Mouse (Mus musculus): ENCODE measurements around the gene Ube2l3. TPM values are rescaled to one million over a fixed set of nuclear protein-coding genes. Genes with fewer than 3 reads are reported as not detected.
"Not testable (repeated sequence)": the region's sequence is repeated elsewhere in the genome, so short reads cannot be mapped to it uniquely, and the experiment has no call there.

The Ube2l3 gene
- polyA plus RNA-seq, 1 experiment from 2014 or later = 278 TPM

- no peak; the same call in 1 of the 2 replicates for TF ChIP-seq CTCF (IDR thresholded peaks at IDR 0.05; ENCODE audit: low read depth)
- TF ChIP-seq EP300 (optimal IDR thresholded peaks at IDR 0.05) = no peak
- Histone ChIP-seq H3K27ac (replicated peaks) (peak within 1 kb of the TSS; percentile 97), H3K9ac (ENCODE audit: low read length) (peak within 1 kb of the TSS; percentile 97), H3K27me3 (ENCODE audit: control insufficient read depth, insufficient read depth, low read length) (no peaks in the 10 kb centered on the region), H3K4me1 (replicated peaks; ENCODE audit: control insufficient read depth, insufficient read depth) (peaks cover 14% of the 10 kb centered on the region), H3K4me2 (replicated peaks; ENCODE audit: low read depth) (peak within 1 kb of the TSS; percentile 98), H3K9me3 (ENCODE audit: control insufficient read depth, low read length) (no peaks in the 10 kb centered on the region), H3K36me3 (ENCODE audit: control insufficient read depth, insufficient read depth, low read length) (no peaks in the 10 kb centered on the region), H3K4me3 (ENCODE audit: low read depth, low read length) (peak within 1 kb of the TSS; percentile 97)
- 4% methylated on average over 55 of the region's 59 CpGs for WGBS
- ATAC-seq (ENCODE audit: low FRiP score, low TSS enrichment) = peak; percentile 97
- DNase-seq (ENCODE audit: low spot score) = peak; percentile 97
Measured at GRCm38 (mm10) chr16:17232794-17233701, 30.6 kb upstream of the Ube2l3 start, which contains the start of gene Hic2. TSS of gene Hic2 (plus strand) at chr16:17233572.

- WGBS = 89% methylated on average over 2 of the region's 2 CpGs
Measured at GRCm38 (mm10) chr16:17231523-17231922, 29.1 kb upstream of the Ube2l3 start.

GRCm38 (mm10) chr16:17226496-17226895 lies 24.0 kb upstream of the Ube2l3 start:
- H3K4me2 ChIP-seq (replicated peaks; ENCODE audit: low read depth) = no peak overlapping the region
- no peak overlapping the region for H3K4me3 ChIP-seq (ENCODE audit: low read depth, low read length)
- DNase-seq (ENCODE audit: low spot score) = no peak
- no peaks in the 10 kb centered on the region for H3K36me3 ChIP-seq (ENCODE audit: control insufficient read depth, insufficient read depth, low read length)
- H3K9ac ChIP-seq (ENCODE audit: low read length) = no peak overlapping the region
- TF ChIP-seq CTCF (IDR thresholded peaks at IDR 0.05; ENCODE audit: low read depth) (no peak), EP300 (optimal IDR thresholded peaks at IDR 0.05) (no peak)
- no peak for ATAC-seq (ENCODE audit: low FRiP score, low TSS enrichment)
- no peak overlapping the region for H3K27ac ChIP-seq (replicated peaks)
- no peaks in the 10 kb centered on the region for H3K4me1 ChIP-seq (replicated peaks; ENCODE audit: control insufficient read depth, insufficient read depth)
- no peaks in the 10 kb centered on the region for H3K9me3 ChIP-seq (ENCODE audit: control insufficient read depth, low read length)
- H3K27me3 ChIP-seq (ENCODE audit: control insufficient read depth, insufficient read depth, low read length) = no peaks in the 10 kb centered on the region

More at GRCm38 (mm10) chr16:17231523-17231922, 29.1 kb upstream of the Ube2l3 start:
- ATAC-seq (ENCODE audit: low FRiP score, low TSS enrichment); H3K27me3 ChIP-seq (ENCODE audit: control insufficient read depth, insufficient read depth, low read length); H3K9me3 ChIP-seq (ENCODE audit: control insufficient read depth, low read length); DNase-seq (ENCODE audit: low spot score); H3K9ac ChIP-seq (ENCODE audit: low read length); H3K4me3 ChIP-seq (ENCODE audit: low read depth, low read length); H3K27ac ChIP-seq (replicated peaks); H3K36me3 ChIP-seq (ENCODE audit: control insufficient read depth, insufficient read depth, low read length); H3K4me2 ChIP-seq (replicated peaks; ENCODE audit: low read depth): not testable (repeated sequence)
- H3K4me1 ChIP-seq (replicated peaks; ENCODE audit: control insufficient read depth, insufficient read depth) = peaks cover 10% of the 10 kb centered on the region

- no peak for TF ChIP-seq CTCF (IDR thresholded peaks at IDR 0.05; ENCODE audit: low read depth)
- no peak for TF ChIP-seq EP300 (optimal IDR thresholded peaks at IDR 0.05)
- Histone ChIP-seq H3K4me1 (replicated peaks; ENCODE audit: control insufficient read depth, insufficient read depth) (no peaks in the 10 kb centered on the region), H3K27ac (replicated peaks) (0 out of 2 replicates have a peak overlapping the region, but pooled peaks have one; percentile 18), H3K27me3 (ENCODE audit: control insufficient read depth, insufficient read depth, low read length) (no peaks in the 10 kb centered on the region), H3K4me3 (ENCODE audit: low read depth, low read length) (no peak overlapping the region), H3K36me3 (ENCODE audit: control insufficient read depth, insufficient read depth, low read length) (no peaks in the 10 kb centered on the region), H3K9me3 (ENCODE audit: control insufficient read depth, low read length) (no peaks in the 10 kb centered on the region), H3K4me2 (replicated peaks; ENCODE audit: low read depth) (no peak overlapping the region), H3K9ac (ENCODE audit: low read length) (no peak overlapping the region)
- ATAC-seq (ENCODE audit: low FRiP score, low TSS enrichment) = peak; percentile 11; the same call in 1 of the 2 replicates
- DNase-seq (ENCODE audit: low spot score) = peak; percentile 73
- 75% methylated on average over 5 of the region's 5 CpGs for WGBS
Measured at GRCm38 (mm10) chr16:17225584-17225983, 23.1 kb upstream of the Ube2l3 start.

GRCm38 (mm10) chr16:17222197-17222596 lies 19.7 kb upstream of the Ube2l3 start:
- peak; percentile 89 for DNase-seq (ENCODE audit: low spot score)
- Histone ChIP-seq H3K9me3 (ENCODE audit: control insufficient read depth, low read length) (no peaks in the 10 kb centered on the region), H3K4me1 (replicated peaks; ENCODE audit: control insufficient read depth, insufficient read depth) (no peaks in the 10 kb centered on the region), H3K36me3 (ENCODE audit: control insufficient read depth, insufficient read depth, low read length) (no peaks in the 10 kb centered on the region), H3K9ac (ENCODE audit: low read length) (no peak overlapping the region), H3K4me3 (ENCODE audit: low read depth, low read length) (no peak overlapping the region), H3K4me2 (replicated peaks; ENCODE audit: low read depth) (no peak overlapping the region), H3K27ac (replicated peaks) (no peak overlapping the region), H3K27me3 (ENCODE audit: control insufficient read depth, insufficient read depth, low read length) (no peaks in the 10 kb centered on the region)
- ATAC-seq (ENCODE audit: low FRiP score, low TSS enrichment) = peak; percentile 100
- TF ChIP-seq CTCF (IDR thresholded peaks at IDR 0.05; ENCODE audit: low read depth) (no peak), EP300 (optimal IDR thresholded peaks at IDR 0.05) (no peak)
- WGBS = 38% methylated on average over 25 of the region's 25 CpGs

Data from stomach, postnatal 0 days (tissue).